Mouse (Mus musculus) adrenal gland, adult 2 months (tissue): ENCODE results near the gene Mum1l1. TPM values are rescaled to one million over a fixed set of nuclear protein-coding genes. Genes with fewer than 3 reads are reported as not detected.
"Not testable (repeated sequence)": the region's sequence is repeated elsewhere in the genome, so short reads cannot be mapped to it uniquely, and the experiment has no call there.

Experiments
- DNase-seq: peaks from one replicate; pipeline ENCODE4 v3.0.0; 2021
- long read RNA-seq: library from polyadenylated mRNA; stranded (forward); transcript quantifications from one replicate; pipeline ENCODE4 v2.0.0, GENCODE M21; 2021
- polyA plus RNA-seq: library from polyadenylated mRNA; depleted of rRNA; stranded (reverse); fragments of >200 nt; gene quantifications from 2 replicates; pipeline ENCODE4 v1.2.3, GENCODE M21; 2012; rRNA removed
- total RNA-seq, 2 experiments: library from RNA; stranded (reverse); gene quantifications; 2 replicates each; pipeline ENCODE4 v1.2.3; 2021

Gene Mum1l1
- 1 to 10 TPM; 2.2 to 4.3 TPM for total RNA-seq
- polyA plus RNA-seq: 0.04 and 0.31 TPM in 2 replicates
- long read RNA-seq, partial matches to known transcripts: 0 of 3 reads
- long read RNA-seq, other reads (novel, unspliced or antisense): 0 of 3 reads

DNA sequence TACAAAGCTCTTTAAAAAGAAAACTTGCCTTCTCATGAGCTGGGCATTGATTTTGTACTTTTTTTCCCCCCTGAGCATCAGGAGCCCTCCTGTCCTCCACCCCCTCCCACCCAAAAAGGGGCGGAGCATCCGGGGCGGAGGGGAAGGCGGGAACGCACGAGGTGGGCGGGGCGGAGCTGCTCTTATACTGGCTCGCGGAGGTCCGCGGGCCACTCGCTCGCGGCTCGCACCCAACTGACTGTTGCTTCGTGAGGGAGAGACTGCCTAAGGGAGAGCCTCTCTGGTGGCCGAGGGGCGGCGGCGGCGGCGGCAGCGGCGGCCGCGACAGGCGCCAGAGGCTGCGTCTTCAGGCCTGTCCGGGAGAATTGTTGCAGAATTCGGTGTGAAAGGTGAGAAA lies at the start of gene Mum1l1:
Gene Mum1l1 (plus strand): TSS at position 214 of the 397 bp plus-strand sequence.
- peak; percentile 74 for DNase-seq

DNA sequence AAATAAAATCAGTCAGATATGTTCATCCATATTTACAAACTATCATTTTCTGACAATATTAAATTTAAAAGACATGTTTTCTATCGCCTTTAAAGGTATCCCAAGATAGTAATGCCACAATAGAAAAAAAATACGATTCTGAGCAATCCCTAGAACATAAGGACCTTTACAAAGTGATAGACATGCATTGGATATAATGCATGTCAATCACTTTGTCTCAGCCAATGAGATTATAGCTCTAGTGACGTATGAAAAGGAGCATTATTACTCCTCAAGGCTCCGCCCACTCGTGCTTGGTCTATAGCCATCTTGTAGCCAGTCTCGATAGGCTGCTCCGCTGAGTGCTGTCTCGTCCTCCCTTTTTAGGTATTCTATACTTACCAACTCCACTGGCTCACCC lies 30.9 kb upstream of the Mum1l1 start, which contains the start of gene 4933428M09Rik:
Gene 4933428M09Rik (plus strand): TSS at position 301 of the 400 bp plus-strand sequence.
- DNase-seq: no peak

DNA sequence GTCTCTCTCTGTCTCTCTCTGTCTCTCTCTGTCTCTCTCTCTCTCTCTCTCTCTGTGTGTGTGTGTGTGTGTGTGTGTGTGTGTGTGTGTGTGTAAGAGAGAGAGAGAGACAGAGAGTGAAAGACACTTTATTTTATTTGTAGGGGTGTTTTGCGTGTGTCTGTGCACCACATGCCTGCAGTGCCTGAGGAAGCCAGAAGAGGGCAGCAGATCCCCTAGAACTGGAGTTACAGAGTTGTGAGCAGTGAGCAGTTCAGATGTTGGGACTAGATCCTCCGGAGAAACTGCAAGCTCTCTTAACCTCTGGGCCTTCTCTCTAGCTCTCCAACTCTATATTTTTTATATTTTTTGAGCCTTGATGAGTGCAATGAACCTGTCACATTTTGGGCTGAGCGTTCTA lies 18.3 kb upstream of the Mum1l1 start:
- not testable (repeated sequence) for DNase-seq

DNA sequence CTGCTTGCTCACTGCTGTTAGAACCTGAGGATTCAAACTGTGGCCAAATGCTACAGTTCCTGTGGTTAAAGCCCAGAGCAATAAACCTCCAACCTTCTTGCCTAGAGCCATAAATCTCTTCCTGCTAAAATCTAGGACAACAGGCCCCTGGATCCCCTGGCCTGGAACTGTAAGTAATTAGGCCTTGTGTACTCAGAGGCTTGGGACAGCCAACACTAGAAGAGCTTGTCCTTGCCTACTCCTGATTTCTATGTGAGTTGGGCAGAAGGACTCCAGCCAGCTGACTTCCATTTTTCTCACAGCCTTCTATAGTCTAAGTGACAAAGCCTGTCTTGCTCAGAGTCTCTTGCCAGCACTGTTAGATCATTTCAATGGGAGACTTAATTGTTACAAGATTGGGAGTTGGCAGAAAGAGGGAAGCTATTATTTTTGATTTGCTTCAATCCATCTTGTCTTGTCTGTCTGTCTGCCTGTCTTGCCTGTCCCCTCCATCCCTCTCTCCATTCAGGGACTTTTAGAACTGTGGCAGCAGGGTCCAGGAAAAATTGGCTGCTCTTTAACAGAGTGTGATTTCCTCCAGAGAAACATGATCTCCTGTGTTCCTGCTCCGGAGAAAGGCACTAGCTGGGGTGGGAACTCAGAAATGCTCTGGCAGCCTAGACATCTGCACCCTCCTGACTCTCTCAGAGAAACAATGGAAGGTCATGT lies 15.1 kb upstream of the Mum1l1 start:
- no peak for DNase-seq

DNA sequence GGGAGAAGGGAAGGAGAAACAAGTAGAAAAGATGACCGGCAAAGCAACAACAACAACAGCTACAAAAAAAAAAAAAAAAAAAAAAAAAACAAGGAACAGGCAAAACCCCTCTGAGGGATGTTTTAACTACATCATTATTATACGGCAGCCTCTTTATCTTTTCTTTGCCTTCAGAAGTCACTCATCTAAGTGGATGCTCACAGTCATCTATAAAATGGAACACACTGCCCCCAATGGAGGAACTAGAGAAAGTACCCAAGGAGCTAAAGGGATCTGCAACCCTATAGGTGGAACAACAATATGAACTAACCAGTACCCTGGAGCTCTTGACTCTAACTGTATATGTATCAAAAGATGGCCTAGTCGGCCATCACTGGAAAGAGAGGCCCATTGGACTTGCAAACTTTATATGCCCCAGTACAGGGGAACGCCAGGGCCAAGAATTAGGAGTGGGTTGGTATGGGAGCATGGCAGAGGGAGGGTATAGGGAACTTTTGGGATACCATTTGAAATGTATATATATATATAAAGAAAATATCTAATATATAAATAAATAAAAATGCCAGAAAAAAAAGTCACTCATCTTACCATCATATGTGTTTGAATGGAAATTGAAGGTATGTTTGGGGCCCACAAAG lies 532 bp upstream of the Mum1l1 start:
- DNase-seq: not testable (repeated sequence)

DNA sequence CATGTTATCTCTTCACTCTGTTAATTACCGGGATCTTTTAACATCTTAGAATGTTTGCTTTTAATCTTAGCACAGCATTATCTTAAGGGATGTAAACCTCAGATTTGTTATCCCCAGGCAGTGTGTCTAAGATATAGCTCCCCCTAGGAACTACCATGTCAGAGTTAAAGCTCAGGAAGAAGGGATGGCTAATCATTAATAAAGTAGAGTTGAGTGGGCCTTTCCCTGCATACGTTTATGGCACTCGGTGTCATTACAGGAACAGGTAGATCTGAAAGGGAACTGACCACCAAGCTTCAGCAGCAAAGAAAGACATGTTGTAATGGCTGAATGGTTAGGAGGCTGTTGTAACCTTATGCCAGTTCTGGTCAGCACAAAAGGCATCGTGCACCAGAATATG lies 4.9 kb downstream of the Mum1l1 start:
- DNase-seq: no peak

DNA sequence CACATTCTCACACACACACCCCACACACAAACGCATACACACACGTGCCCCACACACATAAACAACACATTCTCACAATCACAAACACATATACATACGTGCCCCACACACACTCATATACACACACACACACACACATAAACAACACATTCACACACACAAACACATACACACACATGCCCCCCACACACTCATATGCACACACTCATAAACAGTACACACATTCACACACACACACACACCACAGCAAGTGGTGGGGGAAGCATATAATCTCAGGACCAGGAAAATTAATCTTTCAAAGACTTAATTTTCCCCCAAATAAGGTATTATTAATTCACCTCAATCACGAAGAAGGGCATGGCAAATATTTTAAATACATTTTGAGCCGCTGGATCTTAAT lies 6.6 kb downstream of the Mum1l1 start:
- DNase-seq: no peak

DNA sequence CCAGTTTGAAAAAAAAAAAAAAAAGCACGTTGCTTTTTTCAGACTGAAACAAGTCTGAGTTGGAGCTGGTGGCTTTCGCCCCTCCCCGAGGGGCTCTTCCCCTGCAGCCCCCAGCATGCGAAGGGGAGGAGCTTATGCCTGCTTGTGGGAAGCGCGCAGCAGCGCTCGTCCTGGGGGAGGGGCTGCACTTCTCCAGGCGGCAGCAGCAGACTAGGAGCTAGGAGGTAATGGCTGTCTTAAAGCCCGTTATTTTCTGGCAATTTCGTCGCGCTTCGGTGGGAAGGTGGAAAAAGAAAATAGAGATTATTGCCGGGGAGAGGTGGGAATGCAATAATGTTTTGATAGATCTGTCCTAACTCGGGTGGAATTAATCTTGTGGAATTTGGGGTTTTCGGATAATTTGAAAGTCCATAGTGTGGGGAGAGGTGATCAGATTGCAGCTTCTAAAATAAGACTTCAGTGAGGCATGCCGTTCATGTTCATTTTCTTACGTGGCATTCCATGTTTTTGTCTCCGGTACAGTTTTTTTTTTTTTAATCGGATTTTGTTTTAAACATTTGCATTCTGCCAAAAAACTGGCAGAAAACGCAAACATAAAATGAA lies 7.2 kb downstream of the Mum1l1 start:
- peak; percentile 64 for DNase-seq

DNA sequence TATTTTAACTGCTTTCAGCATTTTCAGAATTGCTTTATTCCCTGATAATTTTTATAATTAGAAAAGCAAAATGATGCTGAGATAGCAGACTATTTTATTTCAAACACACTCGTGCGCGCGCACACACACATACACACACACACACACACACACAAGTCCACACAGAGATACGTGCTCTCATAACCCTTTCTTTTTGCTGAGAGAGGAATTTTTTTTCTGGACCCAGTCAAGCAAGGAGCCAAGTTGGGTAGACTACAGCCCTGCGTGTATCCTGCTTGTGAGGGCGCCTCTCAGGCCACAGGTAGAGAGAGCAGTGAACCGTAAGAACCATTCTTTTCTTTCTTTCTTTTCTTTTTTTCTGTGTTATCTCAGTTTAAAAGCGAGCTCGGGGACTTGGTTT lies 7.9 kb downstream of the Mum1l1 start:
- no peak for DNase-seq

DNA sequence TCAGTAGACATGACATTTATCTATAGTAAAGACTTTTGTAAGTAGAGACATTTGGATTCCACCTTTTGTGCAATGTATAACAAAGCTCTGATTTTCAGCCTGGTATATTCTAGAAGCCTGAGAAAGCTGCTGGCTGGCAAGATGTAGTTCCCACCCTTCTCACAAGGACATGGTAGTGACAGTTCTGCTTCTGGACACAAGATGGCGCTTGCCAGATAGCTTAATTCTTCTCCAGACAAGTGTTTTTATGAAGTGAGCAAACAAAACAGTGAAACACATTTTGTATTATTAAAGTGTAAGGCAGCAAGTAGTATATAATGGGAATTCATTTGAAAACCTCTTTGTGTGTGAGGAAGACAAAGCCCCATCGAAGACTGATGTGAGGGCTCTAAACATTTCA lies 9.2 kb downstream of the Mum1l1 start:
- DNase-seq: peak; percentile 31

DNA sequence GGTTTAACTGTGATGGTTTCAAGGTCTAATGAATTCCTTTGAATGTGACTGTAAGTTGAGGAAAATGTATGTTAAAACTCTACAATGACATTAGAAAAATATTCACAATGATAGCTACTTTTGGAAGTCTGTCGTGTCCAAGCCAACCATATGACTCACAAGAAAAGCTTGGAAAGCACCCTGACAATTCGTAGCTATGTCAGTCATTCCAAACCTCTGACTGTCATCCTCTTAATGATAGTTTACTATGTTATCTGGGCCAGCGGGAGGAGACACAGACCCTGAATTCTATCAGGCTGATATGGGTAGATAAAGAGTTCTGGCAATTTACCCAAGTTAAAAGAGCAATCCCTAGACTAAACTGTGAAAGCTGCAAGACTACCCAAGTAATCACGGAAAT lies 11.0 kb downstream of the Mum1l1 start:
- peak; percentile 11 for DNase-seq

DNA sequence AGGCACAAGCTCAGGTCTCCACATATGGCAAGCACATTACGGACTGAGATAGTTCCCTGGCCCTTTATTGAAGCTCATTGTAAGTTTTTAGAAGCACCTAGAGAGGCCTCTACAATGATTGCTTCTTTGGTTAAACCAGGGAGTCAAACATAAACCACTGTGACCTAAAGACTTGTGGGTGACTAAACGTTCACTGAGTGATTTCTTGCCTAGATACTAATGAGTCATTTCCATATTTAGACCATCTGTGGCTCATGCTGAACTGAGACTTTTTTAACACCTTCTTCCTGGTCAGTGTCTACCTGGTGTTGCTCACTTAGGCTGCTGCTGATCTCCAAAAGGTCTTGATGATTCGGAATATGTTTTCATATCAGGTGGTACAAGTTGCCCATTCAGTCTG lies 12.1 kb downstream of the Mum1l1 start:
- DNase-seq: no peak

DNA sequence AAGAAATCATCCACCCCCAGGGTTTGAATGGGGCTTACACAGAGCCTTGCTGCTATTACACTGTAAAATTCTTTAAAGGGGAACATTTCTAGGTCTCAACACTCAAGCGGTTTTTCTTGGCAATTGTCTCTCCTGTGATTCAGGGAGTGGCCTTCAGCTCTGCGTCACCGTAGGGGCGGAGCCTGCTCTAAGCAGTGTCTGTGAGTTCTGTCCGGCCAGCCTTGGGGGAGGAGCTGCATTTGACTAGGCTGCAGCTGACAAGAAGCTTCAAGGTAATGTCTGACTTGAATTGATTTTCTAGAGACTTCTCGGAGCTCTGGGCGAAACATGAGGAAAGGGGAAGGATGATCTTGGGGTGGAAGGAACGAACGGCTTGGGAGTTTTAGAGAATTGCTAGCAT lies 21.3 kb downstream of the Mum1l1 start:
- DNase-seq: peak; percentile 87

DNA sequence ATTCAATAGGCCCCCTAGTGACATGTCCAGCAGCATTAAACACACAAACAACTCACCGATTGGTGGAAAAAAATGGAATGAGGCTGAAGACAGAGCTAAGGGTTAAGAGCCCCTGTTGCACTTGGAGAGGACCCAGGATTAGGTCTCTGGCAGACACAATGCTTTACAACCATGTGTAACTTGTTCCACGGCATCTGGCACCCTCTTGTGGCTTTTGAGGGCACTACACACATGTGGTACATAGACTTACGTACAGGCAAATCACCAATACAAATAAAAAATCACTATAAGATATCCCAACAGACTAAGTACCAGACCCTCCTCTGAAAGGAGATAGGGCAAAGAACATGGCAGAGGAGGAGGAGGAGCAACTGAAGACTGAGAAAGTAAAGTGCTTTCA lies 37.5 kb downstream of the Mum1l1 start:
- peak; percentile 3 for DNase-seq

DNA sequence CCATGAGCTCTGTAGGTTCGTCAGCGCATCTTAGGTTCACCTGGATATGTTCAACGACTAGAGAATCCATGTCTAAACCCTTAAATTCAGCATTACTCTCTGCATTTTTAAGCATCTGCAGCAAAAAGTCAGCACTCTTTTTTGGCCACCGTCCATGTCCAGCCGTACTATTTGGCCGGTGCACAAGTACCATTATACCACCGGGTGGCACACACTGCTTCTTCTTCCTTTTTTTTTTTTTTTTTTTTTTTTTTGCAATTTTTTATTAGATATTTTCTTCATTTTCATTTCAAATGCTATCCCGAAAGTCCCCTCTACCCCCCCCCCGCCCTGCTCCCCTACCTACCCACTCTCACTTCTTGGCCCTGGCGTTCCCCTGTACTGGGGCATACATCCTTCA lies 47.2 kb downstream of the Mum1l1 start:
- DNase-seq: no peak

DNA sequence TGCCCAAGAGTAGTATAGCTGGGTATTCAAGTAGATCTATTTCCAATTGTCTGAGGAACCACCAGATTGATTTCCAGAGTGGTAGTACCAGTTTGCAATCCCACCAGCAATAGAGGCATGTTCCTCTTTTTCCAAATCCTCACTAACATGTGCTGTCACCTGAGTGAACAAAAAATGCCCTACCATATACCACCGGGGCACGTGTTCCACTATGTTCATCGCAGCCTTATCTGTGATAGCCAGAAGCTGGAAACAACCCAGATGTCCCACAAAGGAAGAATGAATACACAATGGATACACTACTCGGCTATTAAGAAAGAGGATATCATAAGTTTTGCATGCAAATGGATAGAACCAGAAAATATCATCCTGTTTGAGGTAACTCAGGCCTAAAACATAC lies 72.1 kb downstream of the Mum1l1 start:
- no peak for DNase-seq

Other genes starting within 250 kb of the Mum1l1 start
- not detected for gene Serpina7, start 124.8 kb upstream of the Mum1l1 start, total RNA-seq
- not detected in 2 replicates for gene Serpina7, start 124.8 kb upstream of the Mum1l1 start, polyA plus RNA-seq
- not detected for gene 4930513O06Rik, start 123.8 kb upstream of the Mum1l1 start, total RNA-seq
- gene 4930513O06Rik, start 123.8 kb upstream of the Mum1l1 start, polyA plus RNA-seq: not detected in 2 replicates
- gene 4933428M09Rik, start 30.8 kb upstream of the Mum1l1 start, total RNA-seq: not detected
- not detected in 2 replicates for gene 4933428M09Rik, start 30.8 kb upstream of the Mum1l1 start, polyA plus RNA-seq
- not detected for gene Trap1a, start 123.6 kb downstream of the Mum1l1 start, total RNA-seq
- not detected in 2 replicates for gene Trap1a, start 123.6 kb downstream of the Mum1l1 start, polyA plus RNA-seq